Mouse (Mus musculus) kidney, postnatal 4 days (tissue): ENCODE results near the gene Rufy1.

Experiments
- DNase-seq, 2 experiments: peaks; one replicate each; pipeline ENCODE4 v3.0.0; 2021; ENCODE audit warnings: mixed read lengths in 2 of 2

Rufy1 gene

GRCm38 (mm10) chr11:50346256-50347032 lies 84.5 kb downstream of the Rufy1 start:
- DNase-seq, result no peak

- DNase-seq, result no peak
Measured at GRCm38 (mm10) chr11:50345486-50345885, 85.4 kb downstream of the Rufy1 start.
